Mouse (Mus musculus) limb, embryonic 14.5 days (tissue): Measurements from ENCODE around the gene Sept11. TPM values are rescaled to one million over a fixed set of nuclear protein-coding genes. Genes with fewer than 3 reads are reported as not detected.

ENCODE experiments used
- ATAC-seq: fragments of 200-750 bp; cut with Nextera tagmentation; 2 replicates; pipeline ENCODE4 v1.8.0; 2017; ENCODE audit warnings: low read depth, moderate number of reproducible peaks, moderate TSS enrichment; ENCODE audit not compliant: low FRiP score
- DNase-seq: peaks from one replicate; pipeline ENCODE4 v3.0.0-alpha.2; 2015; ENCODE audit warnings: low spot score
- H3K27ac ChIP-seq: fragments of 300-500 bp; sonication (generic); replicated peaks from 2 replicates; pipeline ENCODE4 v1.5.1; 2014; ENCODE audit warnings: low read depth, mild to moderate bottlenecking, low read length, moderate library complexity, mixed read lengths
- H3K27me3 ChIP-seq: fragments of 300-500 bp; sonication (generic); 2 replicates; pipeline ENCODE4 v1.6.1; 2014; ENCODE audit warnings: low read length, mixed read lengths; ENCODE audit not compliant: control insufficient read depth, insufficient read depth
- H3K36me3 ChIP-seq: fragments of 300-500 bp; sonication (generic); 2 replicates; pipeline ENCODE4 v1.6.1; 2014; ENCODE audit warnings: mild to moderate bottlenecking, low read length, moderate library complexity, mixed read lengths; ENCODE audit not compliant: control insufficient read depth, insufficient read depth
- H3K4me1 ChIP-seq: fragments of 300-500 bp; sonication (generic); 2 replicates; pipeline ENCODE4 v1.6.1; 2014; ENCODE audit warnings: antibody characterized with exemption, low read length, mixed read lengths; ENCODE audit not compliant: control insufficient read depth, insufficient read depth
- H3K4me2 ChIP-seq: fragments of 300-500 bp; sonication (generic); replicated peaks from 2 replicates; pipeline ENCODE4 v1.6.1; 2014; ENCODE audit warnings: low read depth, mild to moderate bottlenecking, low read length, moderate library complexity; ENCODE audit not compliant: severe bottlenecking
- H3K4me3 ChIP-seq: fragments of 300-500 bp; sonication (generic); replicated peaks from 2 replicates; pipeline ENCODE4 v1.5.1; 2014; ENCODE audit warnings: low read length
- H3K9ac ChIP-seq: fragments of 300-500 bp; sonication (generic); 2 replicates; pipeline ENCODE4 v1.6.1; 2014; ENCODE audit warnings: mild to moderate bottlenecking, low read depth, low read length, moderate library complexity; ENCODE audit not compliant: severe bottlenecking
- H3K9me3 ChIP-seq: fragments of 300-500 bp; sonication (generic); 2 replicates; pipeline ENCODE4 v1.6.1; 2016; ENCODE audit warnings: low read length; ENCODE audit not compliant: control insufficient read depth
- POLR2A ChIP-seq: fragments of 200-500 bp; IDR thresholded peaks from 2 replicates; pipeline ENCODE4 v1.8.0; 2012; ENCODE audit warnings: inconsistent platforms, mild to moderate bottlenecking, moderate library complexity, borderline replicate concordance; ENCODE audit not compliant: insufficient read depth, insufficient read length; ENCODE audit errors: extremely low read depth
- WGBS: fragments of 180-500 bp; shearing (Covaris S2); extraction: QIAGEN DNeasy Blood & Tissue Kit; methylation state at CpG from one replicate; pipeline ENCODE4 v1.1.7; 2014; 5-methylcytosine and 5-hydroxymethylcytosine counted together
- polyA plus RNA-seq, 2 experiments: library from polyadenylated mRNA; depleted of rRNA in 1 of 2; stranded (reverse) in 1 of 2; unstranded in 1 of 2; fragments of >200 nt; fragmentation: Nextera tagmentation in 1 of 2; extraction: Ambion mirVana in 1 of 2; gene quantifications; 2 replicates each; pipeline versions ENCODE4 v1.2.1 to v1.2.3; 2012 to 2014

Sept11 gene
- polyA plus RNA-seq, 2 experiments, result 141 to 197 TPM

- H3K27me3 ChIP-seq, result no peaks in the 10 kb centered on the region
- H3K27ac ChIP-seq, result no peak overlapping the region
- ATAC-seq (no peak), DNase-seq (no peak)
- H3K36me3 ChIP-seq, result no peaks in the 10 kb centered on the region
- peaks cover 36% of the 10 kb centered on the region for H3K4me1 ChIP-seq
- 72% methylated on average over 8 of the region's 8 CpGs for WGBS
- no peak overlapping the region for H3K9ac ChIP-seq
- no peaks in the 10 kb centered on the region for H3K9me3 ChIP-seq
- H3K4me2 ChIP-seq, result no peak overlapping the region
- TF ChIP-seq POLR2A, result no peak
- no peak overlapping the region for H3K4me3 ChIP-seq
Observed at GRCm38 (mm10) chr5:93121660-93122059, 28.4 kb downstream of the Sept11 start.

- Histone ChIP-seq H3K36me3 (no peaks in the 10 kb centered on the region), H3K27me3 (no peaks in the 10 kb centered on the region), H3K4me1 (peaks cover 59% of the 10 kb centered on the region), H3K9ac (no peak overlapping the region), H3K4me2 (no peak overlapping the region), H3K9me3 (no peaks in the 10 kb centered on the region), H3K27ac (no peak overlapping the region; the same call in 1 of the 2 replicates), H3K4me3 (no peak overlapping the region)
- ATAC-seq (peak; percentile 48), DNase-seq (no peak)
- no peak for TF ChIP-seq POLR2A
- 42% methylated on average over 9 of the region's 9 CpGs for WGBS
Observed at GRCm38 (mm10) chr5:93124031-93124826, 31.0 kb downstream of the Sept11 start.

GRCm38 (mm10) chr5:93125325-93125724 lies 32.1 kb downstream of the Sept11 start:
- no peak for TF ChIP-seq POLR2A
- no peaks in the 10 kb centered on the region for H3K36me3 ChIP-seq
- DNase-seq (no peak), ATAC-seq (no peak)
- no peaks in the 10 kb centered on the region for H3K9me3 ChIP-seq
- no peak overlapping the region for H3K27ac ChIP-seq
- H3K4me3 ChIP-seq, result no peak overlapping the region
- no peaks in the 10 kb centered on the region for H3K27me3 ChIP-seq
- WGBS, result 78% methylated on average over 6 of the region's 6 CpGs
- peaks cover 69% of the 10 kb centered on the region for H3K4me1 ChIP-seq
- no peak overlapping the region for H3K9ac ChIP-seq
- no peak overlapping the region for H3K4me2 ChIP-seq

GRCm38 (mm10) chr5:93126222-93126929 lies 33.1 kb downstream of the Sept11 start:
- no peaks in the 10 kb centered on the region for H3K9me3 ChIP-seq
- no peaks in the 10 kb centered on the region for H3K36me3 ChIP-seq
- no peak overlapping the region for H3K4me2 ChIP-seq
- no peak overlapping the region for H3K9ac ChIP-seq
- no peak overlapping the region for H3K4me3 ChIP-seq
- no peak overlapping the region for H3K27ac ChIP-seq
- DNase-seq, result no peak
- ATAC-seq, result no peak
- H3K27me3 ChIP-seq, result no peaks in the 10 kb centered on the region
- H3K4me1 ChIP-seq, result peaks cover 73% of the 10 kb centered on the region
- 51% methylated on average over 12 of the region's 12 CpGs for WGBS
- no peak for TF ChIP-seq POLR2A

- no peaks in the 10 kb centered on the region for H3K36me3 ChIP-seq
- ATAC-seq, result no peak
- whole genome bisulfite sequencing, result 47% methylated on average over 4 of the region's 4 CpGs
- no peak for DNase-seq
- 0 out of 2 replicates have a peak overlapping the region, but pooled peaks have one; percentile 9 for H3K27ac ChIP-seq
- no peak overlapping the region for H3K9ac ChIP-seq
- no peak overlapping the region for H3K4me2 ChIP-seq
- no peaks in the 10 kb centered on the region for H3K9me3 ChIP-seq
- H3K4me3 ChIP-seq, result no peak overlapping the region
- no peak for TF ChIP-seq POLR2A
- no peaks in the 10 kb centered on the region for H3K27me3 ChIP-seq
- H3K4me1 ChIP-seq, result peaks cover 80% of the 10 kb centered on the region
Observed at GRCm38 (mm10) chr5:93126930-93127562, 33.8 kb downstream of the Sept11 start.
